Mouse (Mus musculus): Measurements from ENCODE around the gene Ldlrad3. TPM values are rescaled to one million over a fixed set of nuclear protein-coding genes. Genes with fewer than 3 reads are reported as not detected.

Ldlrad3 gene
- polyA plus RNA-seq, 1 experiment from 2014 or later = 18.1 TPM

GRCm38 (mm10) chr2:102106728-102107127 lies 79.5 kb downstream of the Ldlrad3 start:
- Histone ChIP-seq H3K36me3 (ENCODE audit: control insufficient read depth, insufficient read depth, low read length) (0 out of 2 replicates have a peak, but pooled peaks cover 9% of the 10 kb centered on the region), H3K4me1 (ENCODE audit: control insufficient read depth, insufficient read depth, low read length) (no peaks in the 10 kb centered on the region), H3K4me2 (ENCODE audit: low read length) (no peak overlapping the region), H3K27ac (ENCODE audit: low read depth, low read length) (no peak overlapping the region), H3K9ac (ENCODE audit: low read length) (no peak overlapping the region), H3K27me3 (replicated peaks; ENCODE audit: control insufficient read depth, insufficient read depth, low read length) (no peaks in the 10 kb centered on the region), H3K4me3 (ENCODE audit: low read depth, low read length) (no peak overlapping the region), H3K9me3 (replicated peaks; ENCODE audit: control insufficient read depth, low read length) (no peaks in the 10 kb centered on the region)
- DNase-seq (ENCODE audit: low spot score) (no peak), ATAC-seq (no peak; the same call in 1 of the 2 replicates)
- 88% methylated on average over 6 of the region's 6 CpGs for WGBS

- DNase-seq (ENCODE audit: low spot score) (no peak), ATAC-seq (no peak)
- Histone ChIP-seq H3K4me2 (ENCODE audit: low read length) (no peak overlapping the region), H3K9ac (ENCODE audit: low read length) (no peak overlapping the region), H3K36me3 (ENCODE audit: control insufficient read depth, insufficient read depth, low read length) (0 out of 2 replicates have a peak, but pooled peaks cover 2% of the 10 kb centered on the region), H3K27ac (ENCODE audit: low read depth, low read length) (no peak overlapping the region), H3K4me3 (ENCODE audit: low read depth, low read length) (no peak overlapping the region), H3K4me1 (ENCODE audit: control insufficient read depth, insufficient read depth, low read length) (no peaks in the 10 kb centered on the region), H3K27me3 (replicated peaks; ENCODE audit: control insufficient read depth, insufficient read depth, low read length) (no peaks in the 10 kb centered on the region), H3K9me3 (replicated peaks; ENCODE audit: control insufficient read depth, low read length) (no peaks in the 10 kb centered on the region)
- 83% methylated on average over 2 of the region's 2 CpGs for WGBS
Observed at GRCm38 (mm10) chr2:102105454-102105853, 80.7 kb downstream of the Ldlrad3 start.

DNA sequence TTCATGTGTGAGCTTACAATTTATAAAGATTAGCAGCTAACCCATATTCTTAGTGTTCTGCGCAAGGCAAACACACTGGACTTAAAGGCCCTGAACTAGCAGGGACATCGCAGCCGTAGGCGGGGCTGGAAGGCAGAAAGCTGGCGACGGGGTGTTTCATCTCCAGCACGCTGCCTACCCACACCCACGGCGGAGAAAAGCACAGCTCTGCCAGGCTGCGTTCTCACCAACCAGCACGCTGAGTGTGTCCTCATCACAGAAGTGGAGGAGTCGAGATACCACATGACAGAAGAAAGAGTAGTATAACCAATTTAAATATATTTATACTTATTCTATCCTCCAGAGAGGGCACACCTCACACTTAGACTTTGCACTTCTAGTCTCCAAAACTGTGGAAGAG lies 82.2 kb downstream of the Ldlrad3 start:
- Histone ChIP-seq H3K9ac (ENCODE audit: low read length) (no peak overlapping the region), H3K9me3 (replicated peaks; ENCODE audit: control insufficient read depth, low read length) (no peaks in the 10 kb centered on the region), H3K4me1 (ENCODE audit: control insufficient read depth, insufficient read depth, low read length) (no peaks in the 10 kb centered on the region), H3K4me2 (ENCODE audit: low read length) (no peak overlapping the region), H3K36me3 (ENCODE audit: control insufficient read depth, insufficient read depth, low read length) (no peaks in the 10 kb centered on the region), H3K4me3 (ENCODE audit: low read depth, low read length) (no peak overlapping the region), H3K27me3 (replicated peaks; ENCODE audit: control insufficient read depth, insufficient read depth, low read length) (no peaks in the 10 kb centered on the region), H3K27ac (ENCODE audit: low read depth, low read length) (no peak overlapping the region)
- no peak for DNase-seq (ENCODE audit: low spot score)
- 87% methylated on average over 12 of the region's 12 CpGs for WGBS
- ATAC-seq = no peak

DNA sequence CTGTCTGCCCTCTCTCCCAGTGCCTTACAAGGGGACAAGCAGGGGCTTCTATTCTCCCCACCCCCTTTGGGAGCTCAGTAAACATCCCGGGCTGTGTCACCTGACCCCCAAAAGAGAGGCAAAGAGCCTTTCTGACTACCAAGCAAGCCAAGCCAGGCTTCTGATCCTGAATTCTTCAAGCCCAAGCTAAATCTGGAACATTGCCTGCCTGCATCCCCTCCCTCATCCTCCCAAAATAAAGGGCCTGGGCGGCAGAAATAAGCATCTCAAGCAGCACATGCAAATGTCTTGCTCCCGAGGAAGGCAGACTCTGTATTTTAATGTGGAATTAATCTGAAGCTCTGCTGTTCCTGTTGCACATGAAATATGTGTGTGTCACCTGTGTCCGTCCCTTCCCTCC lies 85.7 kb downstream of the Ldlrad3 start:
- WGBS = 58% methylated on average over 4 of the region's 4 CpGs
- Histone ChIP-seq H3K9ac (ENCODE audit: low read length) (no peak overlapping the region), H3K36me3 (ENCODE audit: control insufficient read depth, insufficient read depth, low read length) (no peaks in the 10 kb centered on the region), H3K4me3 (ENCODE audit: low read depth, low read length) (no peak overlapping the region), H3K4me2 (ENCODE audit: low read length) (no peak overlapping the region), H3K27ac (ENCODE audit: low read depth, low read length) (no peak overlapping the region), H3K4me1 (ENCODE audit: control insufficient read depth, insufficient read depth, low read length) (no peaks in the 10 kb centered on the region; the same call in 1 of the 2 replicates), H3K9me3 (replicated peaks; ENCODE audit: control insufficient read depth, low read length) (no peaks in the 10 kb centered on the region), H3K27me3 (replicated peaks; ENCODE audit: control insufficient read depth, insufficient read depth, low read length) (no peaks in the 10 kb centered on the region)
- DNase-seq (ENCODE audit: low spot score) (no peak), ATAC-seq (no peak)

- WGBS = 90% methylated on average over 14 of the region's 14 CpGs
- no peak overlapping the region for H3K27ac ChIP-seq (ENCODE audit: low read depth, low read length)
- ATAC-seq = no peak
- no peaks in the 10 kb centered on the region for H3K36me3 ChIP-seq (ENCODE audit: control insufficient read depth, insufficient read depth, low read length)
- no peaks in the 10 kb centered on the region for H3K9me3 ChIP-seq (replicated peaks; ENCODE audit: control insufficient read depth, low read length)
- no peak overlapping the region for H3K4me3 ChIP-seq (ENCODE audit: low read depth, low read length)
- H3K4me1 ChIP-seq (ENCODE audit: control insufficient read depth, insufficient read depth, low read length) = peaks cover 4% of the 10 kb centered on the region
- H3K9ac ChIP-seq (ENCODE audit: low read length) = no peak overlapping the region
- DNase-seq (ENCODE audit: low spot score) = no peak
- H3K27me3 ChIP-seq (replicated peaks; ENCODE audit: control insufficient read depth, insufficient read depth, low read length) = no peaks in the 10 kb centered on the region
- H3K4me2 ChIP-seq (ENCODE audit: low read length) = no peak overlapping the region
Observed at GRCm38 (mm10) chr2:102099702-102100450, 86.3 kb downstream of the Ldlrad3 start.

DNA sequence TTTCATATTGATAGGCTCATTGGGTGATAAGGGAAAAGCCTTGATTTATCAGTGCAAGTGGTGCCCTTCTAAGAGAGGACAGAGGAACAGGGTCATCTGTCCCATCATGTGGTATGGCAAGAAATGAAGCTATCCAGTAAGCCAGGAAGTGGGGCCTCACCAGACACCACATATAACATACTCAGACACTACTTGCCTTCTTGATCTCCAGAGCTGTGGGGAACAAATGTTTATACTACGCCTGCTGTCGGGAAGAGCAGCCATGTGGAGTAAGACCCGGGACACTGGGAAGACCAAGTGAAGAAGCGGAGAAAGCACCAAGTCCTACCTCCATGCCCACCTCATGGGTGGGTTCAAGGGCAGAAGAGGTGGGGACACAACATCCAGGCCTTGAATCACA lies 86.9 kb downstream of the Ldlrad3 start:
- H3K9me3 ChIP-seq (replicated peaks; ENCODE audit: control insufficient read depth, low read length) = no peaks in the 10 kb centered on the region
- no peak overlapping the region for H3K9ac ChIP-seq (ENCODE audit: low read length)
- no peak for DNase-seq (ENCODE audit: low spot score)
- no peaks in the 10 kb centered on the region for H3K36me3 ChIP-seq (ENCODE audit: control insufficient read depth, insufficient read depth, low read length)
- peaks cover 10% of the 10 kb centered on the region for H3K4me1 ChIP-seq (ENCODE audit: control insufficient read depth, insufficient read depth, low read length)
- H3K4me3 ChIP-seq (ENCODE audit: low read depth, low read length) = no peak overlapping the region
- no peak for ATAC-seq
- no peaks in the 10 kb centered on the region for H3K27me3 ChIP-seq (replicated peaks; ENCODE audit: control insufficient read depth, insufficient read depth, low read length)
- H3K27ac ChIP-seq (ENCODE audit: low read depth, low read length) = no peak overlapping the region
- 96% methylated on average over 4 of the region's 4 CpGs for WGBS
- H3K4me2 ChIP-seq (ENCODE audit: low read length) = no peak overlapping the region

GRCm38 (mm10) chr2:102094773-102095172 lies 91.4 kb downstream of the Ldlrad3 start:
- DNase-seq (ENCODE audit: low spot score) (peak; percentile 79), ATAC-seq (peak; percentile 38)
- Histone ChIP-seq H3K4me3 (ENCODE audit: low read depth, low read length) (no peak overlapping the region), H3K4me1 (ENCODE audit: control insufficient read depth, insufficient read depth, low read length) (peaks cover 24% of the 10 kb centered on the region), H3K36me3 (ENCODE audit: control insufficient read depth, insufficient read depth, low read length) (no peaks in the 10 kb centered on the region), H3K9me3 (replicated peaks; ENCODE audit: control insufficient read depth, low read length) (no peaks in the 10 kb centered on the region), H3K4me2 (ENCODE audit: low read length) (peak overlapping the region; percentile 20; the same call in 1 of the 2 replicates), H3K27ac (ENCODE audit: low read depth, low read length) (peak overlapping the region; percentile 60), H3K9ac (ENCODE audit: low read length) (no peak overlapping the region), H3K27me3 (replicated peaks; ENCODE audit: control insufficient read depth, insufficient read depth, low read length) (no peaks in the 10 kb centered on the region)
- 16% methylated on average over 11 of the region's 11 CpGs for WGBS

- peak overlapping the region; percentile 20; the same call in 1 of the 2 replicates for H3K4me2 ChIP-seq (ENCODE audit: low read length)
- no peak overlapping the region for H3K9ac ChIP-seq (ENCODE audit: low read length)
- H3K27ac ChIP-seq (ENCODE audit: low read depth, low read length) = peak overlapping the region; percentile 60; the same call in 1 of the 2 replicates
- ATAC-seq = no peak
- DNase-seq (ENCODE audit: low spot score) = peak; percentile 44
- H3K4me3 ChIP-seq (ENCODE audit: low read depth, low read length) = no peak overlapping the region
- no peaks in the 10 kb centered on the region for H3K36me3 ChIP-seq (ENCODE audit: control insufficient read depth, insufficient read depth, low read length)
- 65% methylated on average over 3 of the region's 3 CpGs for WGBS
- H3K27me3 ChIP-seq (replicated peaks; ENCODE audit: control insufficient read depth, insufficient read depth, low read length) = no peaks in the 10 kb centered on the region
- no peaks in the 10 kb centered on the region for H3K9me3 ChIP-seq (replicated peaks; ENCODE audit: control insufficient read depth, low read length)
- H3K4me1 ChIP-seq (ENCODE audit: control insufficient read depth, insufficient read depth, low read length) = peaks cover 24% of the 10 kb centered on the region
Observed at GRCm38 (mm10) chr2:102094281-102094680, 91.9 kb downstream of the Ldlrad3 start.

GRCm38 (mm10) chr2:102092579-102092978 lies 93.6 kb downstream of the Ldlrad3 start:
- ATAC-seq = no peak
- 78% methylated on average over 10 of the region's 10 CpGs for WGBS
- no peaks in the 10 kb centered on the region for H3K9me3 ChIP-seq (replicated peaks; ENCODE audit: control insufficient read depth, low read length)
- H3K27ac ChIP-seq (ENCODE audit: low read depth, low read length) = 0 out of 2 replicates have a peak overlapping the region, but pooled peaks have one; percentile 44
- H3K9ac ChIP-seq (ENCODE audit: low read length) = no peak overlapping the region
- H3K4me1 ChIP-seq (ENCODE audit: control insufficient read depth, insufficient read depth, low read length) = peaks cover 24% of the 10 kb centered on the region
- no peaks in the 10 kb centered on the region for H3K36me3 ChIP-seq (ENCODE audit: control insufficient read depth, insufficient read depth, low read length)
- no peak overlapping the region for H3K4me2 ChIP-seq (ENCODE audit: low read length)
- DNase-seq (ENCODE audit: low spot score) = no peak
- H3K4me3 ChIP-seq (ENCODE audit: low read depth, low read length) = no peak overlapping the region
- no peaks in the 10 kb centered on the region for H3K27me3 ChIP-seq (replicated peaks; ENCODE audit: control insufficient read depth, insufficient read depth, low read length)
